Mouse (Mus musculus) E14TG2a.4 (cell line): Measurements from ENCODE around the gene Elmod3.

Experiments used
- CTCF ChIP-seq: conservative IDR thresholded peaks from 2 replicates; pipeline ENCODE4 v1.5.1; 2014; ENCODE audit warnings: low read length
- NANOG ChIP-seq: IDR thresholded peaks from 2 replicates; pipeline ENCODE4 v1.6.1; 2014; ENCODE audit warnings: borderline replicate concordance, low read length, mixed read lengths
- POU5F1 ChIP-seq: IDR thresholded peaks from 2 replicates; pipeline ENCODE4 v1.6.1; 2014; ENCODE audit warnings: low read length, borderline replicate concordance

DNA sequence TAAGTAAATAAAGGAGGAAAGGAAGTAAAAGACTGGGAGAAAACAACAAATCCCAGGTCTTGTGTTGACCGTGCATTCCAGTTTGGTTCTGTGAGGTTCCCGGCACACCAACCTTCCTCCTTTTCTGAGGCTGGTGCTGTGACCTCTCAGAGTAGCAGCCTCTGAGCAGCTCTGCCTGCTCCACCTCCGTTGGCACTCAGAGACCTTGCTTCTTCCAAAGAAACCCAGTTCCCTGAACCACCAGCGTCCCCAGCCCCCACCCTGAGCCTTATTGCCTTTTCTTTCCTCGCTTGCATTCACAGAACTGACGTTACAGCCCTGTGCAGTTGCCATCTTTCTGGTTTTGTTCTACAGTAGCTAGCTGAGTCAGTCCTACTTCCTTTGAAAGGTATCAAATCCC lies 2.0 kb upstream of the Elmod3 start:
- TF ChIP-seq CTCF (no peak), NANOG (no peak), POU5F1 (no peak)
